Mouse (Mus musculus) kidney, postnatal 0 days (tissue): ENCODE measurements around the gene Pold4. TPM values are rescaled to one million over a fixed set of nuclear protein-coding genes. Genes with fewer than 3 reads are reported as not detected.

Experiments used
- ATAC-seq: fragments of 200-750 bp; cut with Nextera tagmentation; replicated peaks from 2 replicates; pipeline ENCODE4 v1.8.0; 2017; ENCODE audit warnings: low read depth, moderate number of reproducible peaks, moderate TSS enrichment, moderate library complexity; ENCODE audit not compliant: low FRiP score
- DNase-seq: peaks from one replicate; pipeline ENCODE4 v3.0.0-alpha.2; 2016; ENCODE audit warnings: low spot score
- H3K27ac ChIP-seq: fragments of 300-500 bp; sonication (generic); 2 replicates; pipeline ENCODE4 v1.5.1; 2014; ENCODE audit warnings: mild to moderate bottlenecking
- H3K27me3 ChIP-seq: fragments of 300-500 bp; sonication (generic); 2 replicates; pipeline ENCODE4 v1.6.1; 2014; ENCODE audit warnings: low read length, mixed read lengths; ENCODE audit not compliant: insufficient read depth
- H3K36me3 ChIP-seq: fragments of 300-500 bp; sonication (generic); 2 replicates; pipeline ENCODE4 v1.6.1; 2014; ENCODE audit warnings: low read length, mixed read lengths; ENCODE audit not compliant: insufficient read depth
- H3K4me1 ChIP-seq: fragments of 300-500 bp; sonication (generic); replicated peaks from 2 replicates; pipeline ENCODE4 v1.6.1; 2014; ENCODE audit warnings: antibody characterized with exemption, low read length, mixed read lengths; ENCODE audit not compliant: insufficient read depth
- H3K4me2 ChIP-seq: fragments of 300-500 bp; sonication (generic); 2 replicates; pipeline ENCODE4 v1.6.1; 2014; ENCODE audit warnings: mild to moderate bottlenecking, low read length, moderate library complexity, mixed read lengths
- H3K4me3 ChIP-seq: fragments of 300-500 bp; sonication (generic); replicated peaks from 2 replicates; pipeline ENCODE4 v1.5.1; 2014; ENCODE audit warnings: low read depth, low read length
- H3K9ac ChIP-seq: fragments of 300-500 bp; sonication (generic); 2 replicates; pipeline ENCODE4 v1.6.1; 2014; ENCODE audit warnings: low read depth, low read length
- H3K9me3 ChIP-seq: fragments of 300-500 bp; sonication (generic); replicated peaks from 2 replicates; pipeline ENCODE4 v1.6.1; 2016; ENCODE audit warnings: low read length, inconsistent platforms, mixed read lengths
- CTCF ChIP-seq: IDR thresholded peaks from 2 replicates; pipeline ENCODE4 v1.5.1; 2016; ENCODE audit warnings: antibody characterized with exemption, low read depth, mild to moderate bottlenecking, moderate library complexity
- WGBS: fragments of 180-500 bp; shearing (Covaris S2); extraction: QIAGEN DNeasy Blood & Tissue Kit; methylation state at CpG from one replicate; pipeline ENCODE4 v1.1.7; 2014; 5-methylcytosine and 5-hydroxymethylcytosine counted together
- polyA plus RNA-seq: library from polyadenylated mRNA; unstranded; fragments of >200 nt; fragmentation: Nextera tagmentation; extraction: Ambion mirVana; gene quantifications from 2 replicates; pipeline ENCODE4 v1.2.1, GENCODE M21; 2015

The Pold4 gene
- polyA plus RNA-seq, 1 experiment from 2014 or later, result 43.6 TPM

DNA sequence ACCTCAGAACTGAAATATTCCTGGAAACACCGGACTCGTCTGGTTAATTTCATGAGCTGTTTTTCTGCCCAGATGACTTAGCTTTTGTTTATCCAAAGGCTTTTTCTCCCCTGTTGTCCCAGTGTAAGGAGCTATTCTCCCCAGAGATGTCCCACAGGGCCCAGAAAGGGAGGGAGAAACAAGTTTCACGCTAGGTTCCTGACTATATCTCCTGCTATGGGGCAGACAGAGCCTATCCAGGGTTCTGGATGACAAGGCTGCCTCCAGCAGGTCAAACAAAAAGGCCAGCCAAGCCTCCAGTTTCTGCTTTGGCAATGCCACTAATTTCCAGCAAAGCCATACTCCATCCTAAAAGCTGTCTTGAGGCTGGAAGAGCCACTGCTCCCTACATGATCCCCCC lies 13.8 kb upstream of the Pold4 start:
- 50% methylated on average over 3 of the region's 3 CpGs for WGBS
- Histone ChIP-seq H3K27ac (0 out of 2 replicates have a peak overlapping the region, but pooled peaks have one; percentile 6), H3K27me3 (no peaks in the 10 kb centered on the region), H3K9ac (no peak overlapping the region), H3K4me2 (no peak overlapping the region), H3K9me3 (no peaks in the 10 kb centered on the region), H3K4me3 (no peak overlapping the region), H3K4me1 (peaks cover 46% of the 10 kb centered on the region), H3K36me3 (no peaks in the 10 kb centered on the region)
- ATAC-seq (no peak), DNase-seq (no peak)
- no peak for TF ChIP-seq CTCF

DNA sequence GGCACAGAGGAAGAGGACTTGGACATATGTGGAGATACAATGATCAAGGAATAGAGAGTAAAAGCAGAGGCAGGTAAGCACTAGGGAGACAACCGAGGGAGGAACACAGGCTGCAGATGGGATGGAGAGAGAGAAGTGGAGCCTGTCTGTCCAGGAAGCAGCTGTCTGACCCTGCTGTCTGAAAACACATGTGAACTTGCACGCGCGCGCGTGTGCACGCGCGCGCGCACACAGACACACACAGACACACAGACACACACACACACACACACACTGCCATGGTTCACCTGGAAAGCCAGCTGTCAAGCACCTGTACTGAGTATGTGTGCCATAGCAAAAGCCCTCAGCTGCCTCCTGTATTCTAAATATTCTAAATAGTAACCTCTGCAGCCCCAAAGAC lies 13.4 kb upstream of the Pold4 start:
- no peak for TF ChIP-seq CTCF
- peaks cover 42% of the 10 kb centered on the region for H3K4me1 ChIP-seq
- H3K9ac ChIP-seq, result no peak overlapping the region
- WGBS, result 94% methylated on average over 11 of the region's 11 CpGs
- H3K27me3 ChIP-seq, result no peaks in the 10 kb centered on the region
- no peak for ATAC-seq
- H3K4me2 ChIP-seq, result no peak overlapping the region
- 0 out of 2 replicates have a peak overlapping the region, but pooled peaks have one; percentile 6 for H3K27ac ChIP-seq
- DNase-seq, result no peak
- no peaks in the 10 kb centered on the region for H3K36me3 ChIP-seq
- no peak overlapping the region for H3K4me3 ChIP-seq
- no peaks in the 10 kb centered on the region for H3K9me3 ChIP-seq

DNA sequence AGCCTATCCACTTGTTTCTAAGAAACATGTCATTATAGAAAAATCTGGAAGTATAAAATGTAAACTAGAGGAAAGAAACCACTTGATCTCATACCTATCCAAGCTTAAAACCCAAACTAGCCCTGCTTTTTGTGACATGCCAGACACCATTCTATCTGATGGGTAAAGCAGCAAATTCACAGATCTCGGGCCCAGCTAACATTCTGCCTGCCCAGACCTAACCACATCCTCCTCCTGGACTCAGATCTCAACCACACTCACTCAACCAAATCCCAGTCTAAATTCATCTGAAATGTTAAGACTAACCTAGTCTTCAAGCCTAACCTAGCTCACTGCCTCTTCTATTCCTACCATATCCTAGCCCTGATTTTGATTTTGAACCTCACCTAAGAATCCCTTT lies 12.9 kb upstream of the Pold4 start:
- Histone ChIP-seq H3K9me3 (no peaks in the 10 kb centered on the region), H3K4me3 (no peak overlapping the region), H3K27me3 (no peaks in the 10 kb centered on the region), H3K27ac (no peak overlapping the region), H3K36me3 (no peaks in the 10 kb centered on the region), H3K4me1 (peaks cover 42% of the 10 kb centered on the region), H3K4me2 (no peak overlapping the region), H3K9ac (no peak overlapping the region)
- WGBS, result 86% methylated on average over 1 of the region's 1 CpGs
- no peak for ATAC-seq
- DNase-seq, result no peak
- no peak for TF ChIP-seq CTCF

DNA sequence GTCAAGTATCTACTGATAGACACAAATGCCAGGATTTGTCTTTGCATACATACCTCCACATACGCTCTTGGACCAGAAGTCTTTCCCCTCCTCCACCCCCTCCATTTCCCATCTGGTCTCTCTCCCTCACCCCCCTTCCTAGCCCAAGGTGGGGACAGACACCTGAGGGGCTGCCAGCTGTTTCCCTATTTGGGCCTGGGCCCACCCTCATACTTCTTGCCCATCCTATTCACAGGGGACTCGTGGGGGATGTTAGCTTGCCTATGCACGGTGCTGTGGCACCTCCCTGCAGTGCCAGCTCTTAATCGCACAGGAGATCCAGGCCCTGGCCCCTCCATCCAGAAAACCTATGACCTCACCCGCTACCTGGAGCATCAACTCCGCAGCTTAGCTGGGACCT lies 11.8 kb upstream of the Pold4 start:
- peaks cover 42% of the 10 kb centered on the region for H3K4me1 ChIP-seq
- 85% methylated on average over 6 of the region's 6 CpGs for WGBS
- no peak for DNase-seq
- H3K9ac ChIP-seq, result no peak overlapping the region
- no peak overlapping the region for H3K27ac ChIP-seq
- H3K4me2 ChIP-seq, result no peak overlapping the region
- TF ChIP-seq CTCF, result no peak
- H3K36me3 ChIP-seq, result no peaks in the 10 kb centered on the region
- no peak for ATAC-seq
- H3K9me3 ChIP-seq, result no peaks in the 10 kb centered on the region
- H3K4me3 ChIP-seq, result no peak overlapping the region
- H3K27me3 ChIP-seq, result no peaks in the 10 kb centered on the region

DNA sequence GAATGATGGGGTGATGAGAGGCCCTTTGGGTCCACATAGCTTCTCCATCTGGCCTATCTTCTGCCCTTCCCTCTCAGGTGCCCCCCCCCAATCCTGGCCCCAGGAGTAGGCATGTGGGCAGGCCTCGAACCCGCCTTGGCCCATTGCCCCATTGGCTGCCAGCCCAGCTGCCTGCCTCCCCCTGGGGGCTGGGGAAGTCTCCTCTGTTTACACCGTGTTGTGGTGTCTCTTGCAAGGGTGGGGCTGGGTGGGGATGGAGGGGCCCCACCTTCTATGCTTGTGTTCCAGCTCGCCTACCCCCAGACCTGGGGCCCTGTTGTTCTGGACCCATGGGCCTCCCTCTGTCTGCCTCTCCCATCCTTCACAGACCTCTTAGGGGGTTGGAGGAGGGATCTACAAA lies 11.3 kb upstream of the Pold4 start:
- Histone ChIP-seq H3K27me3 (no peaks in the 10 kb centered on the region), H3K9ac (no peak overlapping the region; the same call in 1 of the 2 replicates), H3K4me2 (peak overlapping the region; percentile 30; the same call in 1 of the 2 replicates), H3K4me3 (no peak overlapping the region), H3K27ac (peak overlapping the region; percentile 31), H3K9me3 (no peaks in the 10 kb centered on the region), H3K4me1 (peaks cover 40% of the 10 kb centered on the region), H3K36me3 (no peaks in the 10 kb centered on the region)
- no peak for ATAC-seq
- WGBS, result 48% methylated on average over 4 of the region's 4 CpGs
- TF ChIP-seq CTCF, result no peak
- DNase-seq, result no peak

DNA sequence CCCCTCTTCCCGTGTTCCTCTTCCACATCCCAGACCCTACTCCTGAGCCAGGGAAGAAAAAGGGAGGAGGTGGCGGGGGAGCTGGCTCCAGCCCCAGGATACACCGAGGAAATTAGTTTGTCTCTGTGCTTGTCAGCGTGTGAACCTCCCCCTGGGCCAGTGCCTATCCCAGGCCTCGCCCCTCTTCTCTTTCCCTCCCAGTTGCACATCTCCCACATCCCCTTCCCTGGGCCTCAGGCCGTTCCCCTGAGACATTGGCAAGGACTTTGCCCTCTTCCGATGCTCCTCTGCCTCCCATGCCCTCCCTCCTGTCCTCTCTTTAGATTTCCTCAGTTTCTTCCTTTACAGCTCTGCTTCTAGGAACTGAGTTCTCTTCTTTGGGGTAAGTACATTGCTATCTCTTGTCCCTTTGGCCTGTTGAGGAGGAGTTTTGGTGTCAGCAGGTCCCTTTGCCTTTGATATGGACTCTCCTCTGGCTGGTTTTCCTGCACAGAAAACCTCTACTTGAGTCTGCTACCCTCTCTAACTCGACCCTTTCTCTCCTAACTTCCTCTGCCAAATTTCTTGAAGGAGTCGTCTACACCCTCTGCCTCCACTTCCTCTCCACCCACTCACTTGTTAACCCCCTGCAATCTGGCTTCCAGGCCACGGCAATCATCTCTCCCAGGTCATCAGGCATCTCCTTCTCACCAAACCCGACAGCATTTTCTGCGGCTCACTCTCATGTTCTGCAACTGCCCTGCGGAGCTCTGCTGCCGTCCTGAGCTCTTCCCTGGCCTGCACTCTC lies 10.5 kb upstream of the Pold4 start:
- DNase-seq (peak; percentile 75), ATAC-seq (no peak)
- H3K4me3 ChIP-seq, result no peak overlapping the region
- peak overlapping the region; percentile 64 for H3K27ac ChIP-seq
- peaks cover 39% of the 10 kb centered on the region for H3K4me1 ChIP-seq
- no peaks in the 10 kb centered on the region for H3K9me3 ChIP-seq
- H3K27me3 ChIP-seq, result no peaks in the 10 kb centered on the region
- peak overlapping the region; percentile 30 for H3K4me2 ChIP-seq
- no peaks in the 10 kb centered on the region for H3K36me3 ChIP-seq
- 13% methylated on average over 14 of the region's 14 CpGs for WGBS
- TF ChIP-seq CTCF, result no peak
- H3K9ac ChIP-seq, result 0 out of 2 replicates have a peak overlapping the region, but pooled peaks have one; percentile 31
